Mouse (Mus musculus): Measurements from ENCODE around the gene Tpbgl. TPM values are rescaled to one million over a fixed set of nuclear protein-coding genes. Genes with fewer than 3 reads are reported as not detected.

The Tpbgl gene
- total RNA-seq, 2 experiments from 2014 or later = 4.7 to 5.1 TPM

DNA sequence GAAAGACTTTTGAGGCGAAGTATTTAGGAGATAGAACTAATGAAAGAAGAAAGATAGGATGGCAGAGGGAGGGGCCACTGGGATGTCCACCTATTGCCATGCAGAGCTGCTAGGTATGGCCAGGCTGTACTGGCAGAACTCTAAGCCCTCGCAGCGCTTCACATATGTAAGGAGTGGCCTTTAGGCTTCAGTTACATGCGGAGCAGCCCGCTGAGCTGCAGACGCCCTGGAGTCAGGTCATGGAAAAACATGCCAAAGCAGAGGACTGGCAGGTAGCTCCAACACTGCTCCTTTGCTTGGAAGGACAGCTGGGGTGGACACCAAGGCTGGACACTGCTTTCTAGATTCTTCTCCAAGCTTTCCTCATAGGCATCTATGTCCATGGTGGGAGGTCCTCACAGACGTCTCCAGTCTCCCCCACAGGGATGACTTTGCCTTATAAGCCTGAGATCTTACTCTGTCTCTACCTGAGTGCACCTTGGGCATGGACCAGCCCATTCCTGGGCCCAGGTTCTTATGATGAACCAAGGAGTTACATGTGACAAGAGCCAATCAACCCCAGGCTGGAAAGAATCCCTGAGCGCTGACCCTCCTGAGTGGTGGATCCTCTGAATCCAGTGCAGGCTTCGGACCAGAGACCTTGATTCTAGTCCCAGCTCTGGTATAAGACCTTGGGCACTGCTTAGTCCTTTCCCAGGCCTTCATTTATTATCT is 36.8 kb upstream of the Tpbgl start:
- no peak for TF ChIP-seq CTCF (conservative IDR thresholded peaks at IDR 0.05)
- DNase-seq (ENCODE audit: low spot score in 2 of 2) = no peak
- Histone ChIP-seq H3K4me3 (no peak overlapping the region), H3K27ac (peak overlapping the region; percentile 88)

DNA sequence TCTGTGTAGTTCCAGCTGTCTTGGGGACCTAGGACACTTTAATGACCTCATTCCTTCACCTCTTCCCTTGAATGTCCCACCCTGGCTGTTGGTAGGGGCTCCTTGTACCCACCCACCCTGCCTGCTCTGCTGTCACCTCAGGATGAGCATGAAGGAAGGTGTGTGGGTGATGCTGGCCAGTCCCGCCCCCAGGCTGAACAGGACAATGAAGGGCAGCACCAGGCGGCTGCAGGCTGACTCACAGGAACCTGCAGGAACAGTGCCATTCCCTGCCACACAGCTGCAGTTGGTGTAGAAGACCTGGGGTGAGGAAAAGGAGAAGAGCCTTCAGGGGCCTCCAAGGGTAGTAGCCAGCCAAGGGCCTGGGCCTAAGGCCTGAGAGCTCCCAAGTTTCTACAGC is 35.4 kb upstream of the Tpbgl start:
- no peak for DNase-seq (ENCODE audit: low spot score in 2 of 2)

GRCm38 (mm10) chr7:99661571-99662230 is 34.8 kb upstream of the Tpbgl start:
- no peak for TF ChIP-seq CTCF (conservative IDR thresholded peaks at IDR 0.05)
- DNase-seq (ENCODE audit: low spot score in 2 of 2) = no peak
- Histone ChIP-seq H3K4me3 (no peak overlapping the region), H3K27ac (no peak overlapping the region)

More for the DNA sequence above, 35.4 kb upstream of the Tpbgl start:
- no peak overlapping the region for H3K4me3 ChIP-seq
- peak overlapping the region; percentile 18; the same call in 1 of the 2 replicates for H3K27ac ChIP-seq
- no peak for TF ChIP-seq CTCF (conservative IDR thresholded peaks at IDR 0.05)

GRCm38 (mm10) chr7:99661071-99661470 is 34.2 kb upstream of the Tpbgl start:
- no peak overlapping the region for H3K27ac ChIP-seq
- H3K4me3 ChIP-seq = no peak overlapping the region
- DNase-seq (ENCODE audit: low spot score in 2 of 2) = no peak
- TF ChIP-seq CTCF (conservative IDR thresholded peaks at IDR 0.05) = no peak

GRCm38 (mm10) chr7:99659379-99660029 is 32.6 kb upstream of the Tpbgl start:
- H3K27ac ChIP-seq = no peak overlapping the region
- peak; percentile 74 to 89 for DNase-seq (ENCODE audit: low spot score in 2 of 2)
- no peak overlapping the region for H3K4me3 ChIP-seq
- TF ChIP-seq CTCF (conservative IDR thresholded peaks at IDR 0.05) = peak; percentile 88

DNA sequence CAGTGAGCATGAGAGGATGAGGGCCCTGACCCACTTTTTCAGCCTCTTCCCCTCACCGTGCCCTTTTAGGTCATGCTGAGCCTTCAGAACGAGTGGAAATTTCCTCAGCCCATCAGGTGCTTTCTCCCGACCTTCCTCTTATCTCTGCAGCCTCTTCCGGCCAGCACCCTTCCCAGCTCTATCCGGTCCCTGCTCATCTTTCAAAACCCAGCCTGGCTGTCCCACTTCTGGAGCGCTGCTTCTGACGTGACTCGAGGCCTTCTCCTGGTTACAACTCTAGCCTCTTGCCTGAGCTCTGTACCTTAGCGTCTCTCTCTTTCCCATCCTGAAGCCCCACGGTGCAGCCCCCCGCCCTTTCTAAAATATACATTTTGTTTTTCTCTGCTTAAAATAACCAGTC is 27.3 kb upstream of the Tpbgl start:
- no peak overlapping the region for H3K27ac ChIP-seq
- TF ChIP-seq CTCF (conservative IDR thresholded peaks at IDR 0.05) = no peak
- no peak overlapping the region for H3K4me3 ChIP-seq
- no peak for DNase-seq (ENCODE audit: low spot score in 2 of 2)

GRCm38 (mm10) chr7:99649585-99649984 is 22.7 kb upstream of the Tpbgl start:
- no peak overlapping the region for H3K4me3 ChIP-seq
- no peak overlapping the region for H3K27ac ChIP-seq
- no peak for DNase-seq (ENCODE audit: low spot score in 2 of 2)
- no peak for TF ChIP-seq CTCF (conservative IDR thresholded peaks at IDR 0.05)

DNA sequence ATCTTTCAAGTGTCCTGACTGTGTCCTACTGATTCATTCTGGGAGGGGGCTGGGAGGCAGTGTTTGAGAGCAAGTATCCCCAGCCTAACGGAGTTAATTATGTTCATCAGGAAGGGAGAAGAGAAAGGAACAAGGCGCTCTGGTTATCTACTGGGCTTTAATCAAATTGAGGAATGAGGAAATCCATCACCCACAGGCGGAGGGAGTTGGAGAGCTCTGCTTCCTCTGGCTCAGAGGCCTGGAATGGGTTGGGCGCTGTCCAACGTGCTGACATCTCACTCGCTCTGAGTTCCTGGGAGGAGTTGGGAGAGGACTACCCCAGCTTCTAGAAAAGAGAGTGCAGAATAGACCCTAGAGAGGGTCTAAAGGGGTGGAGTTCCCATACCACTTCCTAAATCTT is 21.7 kb upstream of the Tpbgl start:
- H3K27ac ChIP-seq = no peak overlapping the region
- no peak for TF ChIP-seq CTCF (conservative IDR thresholded peaks at IDR 0.05)
- no peak overlapping the region for H3K4me3 ChIP-seq
- no peak for DNase-seq (ENCODE audit: low spot score in 2 of 2)

DNA sequence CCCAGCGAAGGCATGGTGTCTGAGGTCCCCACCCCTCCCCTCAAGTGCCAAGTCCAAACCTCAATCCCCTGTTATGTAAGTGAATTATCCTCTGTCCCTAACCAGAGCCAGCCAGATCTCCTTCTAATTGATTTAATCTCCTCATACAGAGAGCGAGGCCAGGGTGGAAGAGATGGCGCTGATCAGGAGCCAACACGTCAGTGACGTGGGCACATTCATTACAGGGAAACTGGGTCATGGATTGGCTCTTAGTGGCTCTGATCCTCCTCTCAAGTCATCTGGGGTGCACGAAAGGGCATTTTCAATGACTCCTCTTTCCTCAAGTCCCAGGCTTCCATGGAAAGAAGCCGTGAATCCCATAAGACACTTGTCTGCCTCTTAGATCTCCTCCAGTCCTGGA is 17.8 kb upstream of the Tpbgl start:
- no peak for TF ChIP-seq CTCF (conservative IDR thresholded peaks at IDR 0.05)
- H3K27ac ChIP-seq = no peak overlapping the region
- H3K4me3 ChIP-seq = no peak overlapping the region
- no peak for DNase-seq (ENCODE audit: low spot score in 2 of 2)

DNA sequence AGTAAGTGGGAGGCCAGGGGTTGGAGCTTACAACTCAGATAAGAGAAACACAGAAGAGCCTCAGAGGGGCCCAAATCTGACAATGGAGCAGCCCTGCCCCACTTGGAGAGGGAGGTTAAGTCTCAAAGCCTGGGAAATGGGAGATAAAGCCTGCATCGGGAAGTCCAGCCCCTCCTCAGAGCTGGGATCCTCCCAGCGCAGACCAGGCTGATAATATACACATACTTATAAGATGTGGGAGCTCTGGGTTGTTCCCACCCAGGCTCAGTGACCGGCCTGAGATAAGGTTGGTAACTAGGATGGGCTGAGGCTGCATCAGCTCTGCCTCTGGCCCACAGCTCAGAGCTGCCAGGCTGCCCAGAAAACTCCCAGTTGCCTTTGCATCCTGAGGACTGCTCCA is 15.2 kb upstream of the Tpbgl start:
- no peak overlapping the region for H3K27ac ChIP-seq
- no peak for TF ChIP-seq CTCF (conservative IDR thresholded peaks at IDR 0.05)
- no peak overlapping the region for H3K4me3 ChIP-seq
- no peak for DNase-seq (ENCODE audit: low spot score in 2 of 2)

DNA sequence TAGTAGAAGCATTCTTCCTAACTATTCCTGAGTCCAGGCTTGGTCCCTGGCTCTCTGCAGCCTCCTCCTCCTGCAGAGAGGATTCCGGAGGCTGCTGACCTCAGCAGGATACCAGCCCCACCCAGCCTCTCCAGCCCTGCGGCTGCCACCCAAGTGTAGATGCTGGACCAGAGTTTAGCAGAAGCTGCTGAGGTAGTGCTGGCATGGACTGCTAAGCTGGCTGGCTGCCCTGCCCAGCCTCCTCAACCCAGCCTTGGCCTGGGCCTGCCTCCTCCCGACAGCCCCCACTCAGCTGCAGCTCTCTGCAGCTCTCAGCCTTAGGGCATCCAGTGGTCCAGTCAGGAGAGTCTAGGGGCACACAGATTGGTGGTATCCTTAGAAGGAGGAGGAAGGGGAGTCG is 14.3 kb upstream of the Tpbgl start:
- no peak for DNase-seq (ENCODE audit: low spot score in 2 of 2)
- TF ChIP-seq CTCF (conservative IDR thresholded peaks at IDR 0.05) = no peak
- H3K4me3 ChIP-seq = no peak overlapping the region
- no peak overlapping the region for H3K27ac ChIP-seq

DNA sequence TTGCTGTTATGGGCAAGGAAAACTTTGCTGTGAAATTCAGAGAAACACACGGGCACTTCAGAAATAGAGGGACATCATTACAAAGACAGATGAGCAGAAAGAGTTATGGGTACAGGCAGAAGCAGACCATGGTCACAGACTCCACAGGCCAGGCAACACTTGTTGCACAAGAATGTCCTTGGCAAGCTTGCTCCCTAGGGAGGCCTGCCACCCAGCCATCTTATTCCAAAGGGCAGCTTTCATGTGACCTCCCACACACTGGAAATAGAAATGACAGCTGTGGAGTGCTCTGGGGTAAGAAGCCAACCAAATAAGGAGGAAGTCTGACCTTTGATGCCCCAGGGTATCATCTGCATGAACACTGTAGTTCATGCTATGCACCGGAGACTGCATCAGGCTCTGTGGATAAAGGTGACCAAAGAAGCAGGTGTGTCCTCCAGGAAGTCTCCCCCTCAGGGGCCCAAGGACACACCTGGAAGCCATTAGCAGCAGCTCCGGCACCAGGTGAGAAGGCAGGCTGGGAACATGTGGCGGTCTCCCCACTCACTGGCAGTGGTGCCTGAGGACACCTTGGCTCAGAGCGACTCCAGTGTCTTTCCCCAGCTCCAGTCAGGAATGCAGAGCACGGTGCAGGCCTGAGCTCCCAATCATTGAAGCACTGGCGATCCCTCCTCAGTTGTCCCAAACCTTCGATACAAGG is 7.2 kb upstream of the Tpbgl start:
- no peak overlapping the region for H3K27ac ChIP-seq
- no peak for DNase-seq (ENCODE audit: low spot score in 2 of 2)
- no peak overlapping the region for H3K4me3 ChIP-seq
- TF ChIP-seq CTCF (conservative IDR thresholded peaks at IDR 0.05) = no peak

DNA sequence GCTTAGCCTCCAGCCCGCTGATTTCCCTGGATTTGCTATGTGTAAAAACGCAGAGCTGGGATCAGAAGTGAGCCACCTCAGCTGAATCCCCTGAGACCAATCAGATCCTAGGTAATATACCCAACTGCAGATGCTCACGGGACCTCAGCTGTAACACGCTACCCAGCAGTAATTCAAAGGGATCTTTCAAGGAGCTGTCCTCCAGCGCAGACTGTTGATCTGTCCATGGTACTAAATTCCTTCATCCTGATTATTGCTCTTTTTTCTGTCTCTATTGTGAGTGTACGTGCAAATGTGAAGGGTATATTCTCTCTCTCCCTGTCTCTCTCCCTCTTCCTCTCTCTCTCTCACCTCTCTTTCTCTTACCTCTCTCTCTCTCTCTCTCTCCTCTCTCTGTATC is 5.4 kb upstream of the Tpbgl start:
- no peak for DNase-seq (ENCODE audit: low spot score in 2 of 2)
- Histone ChIP-seq H3K4me3 (no peak overlapping the region), H3K27ac (no peak overlapping the region)
- TF ChIP-seq CTCF (conservative IDR thresholded peaks at IDR 0.05) = no peak
